Mouse (Mus musculus) spleen, adult 2 months (tissue): ENCODE results near the gene Fam120a. TPM values are rescaled to one million over a fixed set of nuclear protein-coding genes. Genes with fewer than 3 reads are reported as not detected.

Experiments used
- DNase-seq, 2 experiments: peaks; one replicate each; pipeline versions ENCODE4 v3.0.0 to v3.0.0-alpha.2; 2012 to 2021; ENCODE audit warnings: low spot score in 2 of 2, low read depth in 1 of 2
- H3K27ac ChIP-seq: fragments of 200-500 bp; 2 replicates; pipeline ENCODE4 v1.5.1; 2012; ENCODE audit warnings: low read length, inconsistent platforms; ENCODE audit not compliant: insufficient read depth
- H3K27me3 ChIP-seq: fragments of 200-500 bp; 2 replicates; pipeline ENCODE4 v1.6.1; 2012; ENCODE audit warnings: mild to moderate bottlenecking, moderate library complexity, low read length, inconsistent platforms; ENCODE audit not compliant: control insufficient read depth, insufficient read depth
- H3K36me3 ChIP-seq: fragments of 200-500 bp; 2 replicates; pipeline ENCODE4 v1.6.1; 2012; ENCODE audit warnings: mild to moderate bottlenecking, low read length, inconsistent platforms; ENCODE audit not compliant: control insufficient read depth, insufficient read depth
- H3K4me1 ChIP-seq: fragments of 200-500 bp; 2 replicates; pipeline ENCODE4 v1.6.1; 2011; ENCODE audit warnings: inconsistent platforms; ENCODE audit not compliant: control insufficient read depth, insufficient read depth, insufficient read length
- H3K4me3 ChIP-seq: fragments of 200-500 bp; 2 replicates; pipeline ENCODE4 v1.5.1; 2011; ENCODE audit warnings: mild to moderate bottlenecking, inconsistent platforms; ENCODE audit not compliant: insufficient read depth, insufficient read length; ENCODE audit errors: extremely low read depth
- CTCF ChIP-seq: fragments of 200-500 bp; IDR thresholded peaks from 2 replicates; pipeline ENCODE4 v1.5.1; 2011; ENCODE audit warnings: mild to moderate bottlenecking, inconsistent platforms; ENCODE audit not compliant: insufficient read depth, insufficient read length, insufficient replicate concordance; ENCODE audit errors: extremely low read depth
- POLR2A ChIP-seq: fragments of 200-500 bp; IDR thresholded peaks from 2 replicates; pipeline ENCODE4 v1.6.1; 2011; ENCODE audit warnings: low read depth, low read length, inconsistent platforms
- WGBS: fragments of 180-500 bp; shearing (Covaris S2); methylation state at CpG from one replicate; pipeline ENCODE4 v1.1.7; 2018; 5-methylcytosine and 5-hydroxymethylcytosine counted together
- polyA plus RNA-seq: library from polyadenylated mRNA; depleted of rRNA; stranded (reverse); fragments of >200 nt; gene quantifications from 2 replicates; pipeline ENCODE4 v1.2.3, GENCODE M21; 2012

Fam120a gene
- polyA plus RNA-seq, 1 experiment: 40.1 TPM

GRCm38 (mm10) chr13:48869950-48870770 is 97.7 kb downstream of the Fam120a start:
- under 1% methylated on average over 94 of the region's 102 CpGs for WGBS
- Histone ChIP-seq H3K4me3 (peak overlapping the region; percentile 80), H3K27ac (peak overlapping the region; percentile 83), H3K27me3 (no peaks in the 10 kb centered on the region), H3K4me1 (peaks cover 24% of the 10 kb centered on the region; the same call in 1 of the 2 replicates), H3K36me3 (no peaks in the 10 kb centered on the region)
- TF ChIP-seq CTCF (no peak), POLR2A (0 out of 2 replicates have a peak, but pooled peaks have one; percentile 9)
- DNase-seq: peak in 1 of 2 experiments; percentile 51

- Histone ChIP-seq H3K27ac (peak overlapping the region; percentile 74), H3K36me3 (no peaks in the 10 kb centered on the region), H3K4me3 (peak overlapping the region; percentile 80), H3K4me1 (peaks cover 29% of the 10 kb centered on the region; the same call in 1 of the 2 replicates), H3K27me3 (no peaks in the 10 kb centered on the region)
- 21% methylated on average over 5 of the region's 5 CpGs for whole genome bisulfite sequencing
- no peak for TF ChIP-seq CTCF
- TF ChIP-seq POLR2A: no peak
- no peak for DNase-seq
These were observed 98.2 kb downstream of the Fam120a start for GRCm38 (mm10) chr13:48869600-48869949.

GRCm38 (mm10) chr13:48869088-48869487 is 98.7 kb downstream of the Fam120a start:
- TF ChIP-seq POLR2A: no peak
- TF ChIP-seq CTCF: no peak
- Histone ChIP-seq H3K4me3 (peak overlapping the region; percentile 80; the same call in 1 of the 2 replicates), H3K4me1 (peaks cover 33% of the 10 kb centered on the region), H3K36me3 (no peaks in the 10 kb centered on the region), H3K27me3 (no peaks in the 10 kb centered on the region), H3K27ac (no peak overlapping the region)
- whole genome bisulfite sequencing: 32% methylated on average over 5 of the region's 5 CpGs
- DNase-seq: no peak

DNA sequence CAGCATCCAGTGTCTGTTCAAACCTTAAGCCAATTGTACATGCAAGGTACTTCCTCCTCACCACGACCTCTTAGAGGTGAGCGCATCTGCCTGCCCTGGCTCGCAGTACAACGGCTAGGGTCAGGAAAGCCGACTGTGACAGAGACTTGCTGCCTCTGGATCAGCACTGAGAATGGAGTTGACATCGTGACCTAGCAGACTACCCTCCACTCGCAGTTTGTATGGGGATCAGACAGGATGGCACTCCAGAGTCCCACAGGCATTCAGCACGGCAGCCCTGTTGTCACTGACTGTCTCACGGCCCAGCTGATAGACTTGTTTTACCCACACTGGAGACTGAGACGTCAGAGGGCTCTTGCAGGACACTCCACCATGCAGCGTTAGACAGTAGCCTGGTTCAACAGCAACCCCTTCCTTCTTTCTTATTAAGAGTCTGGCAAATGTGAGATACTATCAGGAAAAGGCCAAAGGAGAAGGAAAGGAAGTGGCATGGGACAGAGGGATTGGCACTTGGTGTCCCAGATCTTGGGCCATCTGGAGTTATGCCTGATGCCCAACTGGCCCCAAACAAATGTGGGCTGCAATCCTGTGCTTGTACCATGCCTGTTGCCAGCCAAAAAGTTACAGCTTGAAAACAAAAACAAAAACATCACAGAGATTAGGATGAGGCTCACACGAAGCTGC is 103.0 kb downstream of the Fam120a start:
- DNase-seq: no peak
- Histone ChIP-seq H3K27me3 (no peaks in the 10 kb centered on the region), H3K4me1 (peaks cover 29% of the 10 kb centered on the region), H3K27ac (no peak overlapping the region), H3K4me3 (no peak overlapping the region), H3K36me3 (no peaks in the 10 kb centered on the region)
- 62% methylated on average over 12 of the region's 12 CpGs for WGBS
- TF ChIP-seq CTCF (no peak), POLR2A (no peak)

DNA sequence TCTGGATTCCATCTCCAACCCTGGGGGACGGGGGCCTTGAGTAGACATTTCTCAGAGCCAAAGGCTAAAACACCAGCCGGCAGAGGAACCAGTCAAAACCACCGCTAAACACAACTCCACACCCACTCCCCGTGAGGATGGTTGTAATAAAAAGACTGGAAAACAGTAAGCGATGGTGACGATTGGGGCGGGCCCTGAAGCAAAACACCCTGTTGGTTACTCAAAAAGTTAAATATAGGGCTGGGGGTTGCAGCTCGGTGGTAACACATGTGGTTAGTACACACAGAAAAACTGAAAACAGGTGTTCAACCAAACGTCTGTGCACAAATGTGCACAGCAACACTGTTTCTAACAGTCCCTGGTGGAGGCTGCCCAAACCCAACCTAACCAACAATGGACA is 104.3 kb downstream of the Fam120a start:
- no peaks in the 10 kb centered on the region for H3K27me3 ChIP-seq
- DNase-seq: no peak
- H3K36me3 ChIP-seq: no peaks in the 10 kb centered on the region
- no peak overlapping the region for H3K4me3 ChIP-seq
- 22% methylated on average over 9 of the region's 9 CpGs for WGBS
- H3K4me1 ChIP-seq: peaks cover 35% of the 10 kb centered on the region
- H3K27ac ChIP-seq: 0 out of 2 replicates have a peak overlapping the region, but pooled peaks have one; percentile 1
- TF ChIP-seq CTCF: no peak
- no peak for TF ChIP-seq POLR2A

GRCm38 (mm10) chr13:48861913-48862312 is 105.9 kb downstream of the Fam120a start:
- Histone ChIP-seq H3K4me1 (peaks cover 46% of the 10 kb centered on the region), H3K36me3 (no peaks in the 10 kb centered on the region), H3K27ac (no peak overlapping the region), H3K4me3 (no peak overlapping the region), H3K27me3 (no peaks in the 10 kb centered on the region)
- DNase-seq: no peak
- TF ChIP-seq POLR2A (no peak), CTCF (no peak)
- WGBS: 72% methylated on average over 1 of the region's 1 CpGs

DNA sequence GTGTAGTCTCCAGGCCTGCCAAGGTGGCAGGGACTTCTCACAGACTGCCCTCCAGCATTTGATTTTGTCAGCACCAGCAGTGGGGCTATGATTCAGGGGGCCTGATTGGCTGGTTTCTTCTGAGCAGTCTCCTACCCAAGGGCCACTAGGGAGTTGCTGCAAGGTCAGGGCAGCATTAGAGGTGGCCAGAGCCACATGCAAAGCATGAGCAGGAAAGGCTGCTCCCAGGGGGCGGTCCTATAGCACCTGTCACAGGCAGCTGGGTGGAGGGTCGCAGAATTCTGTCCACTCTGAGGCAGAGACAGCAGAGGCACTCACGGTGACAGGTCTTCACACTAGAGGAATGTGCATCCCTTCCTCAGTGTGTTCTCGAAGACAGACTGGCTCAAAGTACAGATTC is 109.0 kb downstream of the Fam120a start:
- peaks cover 41% of the 10 kb centered on the region; the same call in 1 of the 2 replicates for H3K4me1 ChIP-seq
- no peak overlapping the region for H3K4me3 ChIP-seq
- no peaks in the 10 kb centered on the region for H3K27me3 ChIP-seq
- no peaks in the 10 kb centered on the region for H3K36me3 ChIP-seq
- no peak overlapping the region for H3K27ac ChIP-seq
- 47% methylated on average over 4 of the region's 4 CpGs for WGBS
- DNase-seq: no peak
- TF ChIP-seq CTCF (no peak), POLR2A (no peak)
